In the genomic region with DNA sequence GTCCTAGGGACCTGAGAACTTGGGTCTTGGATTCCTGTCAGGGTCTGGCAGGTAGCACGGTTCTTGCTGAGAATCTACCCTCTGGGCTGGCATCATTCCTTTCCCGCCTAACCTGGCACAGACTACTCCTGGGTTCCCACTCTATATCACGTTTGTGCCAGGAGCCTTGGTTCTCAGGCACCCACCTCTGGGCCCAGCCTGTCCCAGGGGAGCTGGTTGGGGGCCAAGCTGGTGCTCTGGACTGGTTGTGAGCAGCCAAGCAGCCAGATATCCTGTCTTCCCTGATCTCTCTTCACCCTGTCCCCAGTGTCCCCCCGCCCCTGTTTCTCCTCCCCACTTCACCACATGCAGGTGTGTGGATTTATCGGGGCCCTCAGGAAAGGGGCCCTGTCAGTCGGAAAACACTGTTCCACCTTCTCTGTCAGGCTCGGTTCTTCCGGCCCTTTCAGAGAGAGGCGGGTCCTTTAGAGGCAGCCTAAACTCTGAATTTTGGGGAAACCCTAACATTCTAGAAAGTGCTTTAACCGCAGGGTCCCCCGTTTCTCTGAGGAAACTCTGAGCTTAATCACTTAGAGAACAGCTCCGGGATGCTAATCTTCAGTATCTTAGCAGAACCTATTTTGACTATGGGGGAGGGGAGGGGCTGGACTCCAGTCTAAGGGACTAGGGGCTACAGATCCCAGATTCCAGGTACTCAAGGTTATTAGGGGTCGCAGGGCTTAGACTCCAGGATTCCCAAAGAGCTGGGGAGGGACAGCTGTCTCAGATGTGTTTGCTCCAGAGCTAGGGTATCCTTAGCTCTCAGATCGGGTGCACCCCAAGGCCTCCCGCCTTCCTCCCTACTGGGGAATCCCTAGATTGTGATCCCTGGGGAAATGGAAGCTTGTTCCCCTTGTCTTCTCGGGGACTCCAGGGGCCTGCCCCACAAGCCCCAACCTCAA, we compare ENCODE assay signal across 8 mouse cellular contexts. TPM values are rescaled to one million over a fixed set of nuclear protein-coding genes. Genes with fewer than 3 reads are reported as not detected.
A peak's percentile ranks its signal among the peaks of the same experiment; 100 is the strongest.
DNase-seq lines count a peak whose midpoint lies in the region; ATAC-seq and TF ChIP-seq lines count a peak whose summit lies in the region.

No protein-coding gene starts in this region.

- H3K27ac ChIP-seq in forebrain, embryonic 13.5 days, result no peak overlapping the region
- no peak overlapping the region for H3K27ac ChIP-seq in limb, embryonic 14.5 days (replicated peaks; ENCODE audit: low read depth, low read length)
- H3K27ac ChIP-seq in stomach, embryonic 16.5 days (ENCODE audit: low read length), result peak overlapping the region; percentile 71

- no peaks in the 10 kb centered on the region; the same call in 1 of the 2 replicates for H3K9me3 ChIP-seq in megakaryocyte, embryonic 14.5 days
- H3K9me3 ChIP-seq in forebrain, embryonic 13.5 days (replicated peaks), result no peaks in the 10 kb centered on the region; the same call in 1 of the 2 replicates
- H3K9me3 ChIP-seq in limb, embryonic 14.5 days (ENCODE audit: control insufficient read depth, low read length), result no peaks in the 10 kb centered on the region
- H3K9me3 ChIP-seq in stomach, embryonic 16.5 days (replicated peaks; ENCODE audit: control insufficient read depth, low read length), result no peaks in the 10 kb centered on the region

- H3K36me3 ChIP-seq in megakaryocyte, embryonic 14.5 days (replicated peaks; ENCODE audit: low read length), result no peaks in the 10 kb centered on the region
- H3K36me3 ChIP-seq in forebrain, embryonic 13.5 days (ENCODE audit: poor library complexity, severe bottlenecking), result no peaks in the 10 kb centered on the region
- 0 out of 2 replicates have a peak, but pooled peaks cover 4% of the 10 kb centered on the region for H3K36me3 ChIP-seq in limb, embryonic 14.5 days (ENCODE audit: control insufficient read depth, insufficient read depth, low read length)
- no peaks in the 10 kb centered on the region for H3K36me3 ChIP-seq in stomach, embryonic 16.5 days (ENCODE audit: control insufficient read depth, insufficient read depth, low read length)

- DNase-seq in limb, embryonic 14.5 days (ENCODE audit: low spot score), result no peak
- DNase-seq in spleen, adult 18-20 months, result no peak
- DNase-seq in retina, postnatal 1 day, result no peak
- no peak for DNase-seq in left cerebral cortex, postnatal 10 days (ENCODE audit: extremely low spot score in 1 of 2, low spot score in 2 of 2)

- peak overlapping the region; percentile 77 for H3K4me3 ChIP-seq in megakaryocyte, embryonic 14.5 days (replicated peaks)
- H3K4me3 ChIP-seq in forebrain, embryonic 13.5 days, result peak overlapping the region; percentile 37
- H3K4me3 ChIP-seq in limb, embryonic 14.5 days (replicated peaks; ENCODE audit: low read length), result peak overlapping the region; percentile 46
- peak overlapping the region; percentile 71 for H3K4me3 ChIP-seq in stomach, embryonic 16.5 days (replicated peaks; ENCODE audit: low read length)

- ATAC-seq in megakaryocyte, adult 5-6 weeks (ENCODE audit: poor library complexity, severe bottlenecking), result no peak
- ATAC-seq in forebrain, embryonic 13.5 days, result peak; percentile 5; the same call in 1 of the 2 replicates
- 0 out of 2 replicates have a peak, but pooled peaks have one; percentile 7 for ATAC-seq in limb, embryonic 14.5 days (ENCODE audit: low FRiP score, low read depth)
- ATAC-seq in stomach, embryonic 16.5 days (ENCODE audit: insufficient read depth, low FRiP score), result peak; percentile 11; the same call in 1 of the 2 replicates

- H3K9ac ChIP-seq in forebrain, embryonic 13.5 days, result peak overlapping the region; percentile 64
- peak overlapping the region; percentile 62 for H3K9ac ChIP-seq in limb, embryonic 14.5 days (ENCODE audit: low read depth, low read length, severe bottlenecking)
- peak overlapping the region; percentile 87 for H3K9ac ChIP-seq in stomach, embryonic 16.5 days (ENCODE audit: low read length)

- intact Hi-C loops in left cerebral cortex, postnatal 10 days (cut with DNase I), result no loop called here

- WGBS in forebrain, embryonic 13.5 days, result 9% methylated on average over 16 of the region's 16 CpGs
- WGBS in limb, embryonic 14.5 days, result 13% methylated on average over 16 of the region's 16 CpGs
- 8% methylated on average over 16 of the region's 16 CpGs for WGBS in stomach, embryonic 16.5 days

- peak overlapping the region; percentile 70 for H3K4me2 ChIP-seq in forebrain, embryonic 13.5 days
- H3K4me2 ChIP-seq in limb, embryonic 14.5 days (replicated peaks; ENCODE audit: low read depth, low read length, severe bottlenecking), result peak overlapping the region; percentile 87
- peak overlapping the region; percentile 94 for H3K4me2 ChIP-seq in stomach, embryonic 16.5 days (ENCODE audit: low read depth, low read length)

- H3K4me1 ChIP-seq in megakaryocyte, embryonic 14.5 days, result peaks cover 25% of the 10 kb centered on the region
- H3K4me1 ChIP-seq in forebrain, embryonic 13.5 days, result peaks cover 17% of the 10 kb centered on the region
- H3K4me1 ChIP-seq in limb, embryonic 14.5 days (ENCODE audit: control insufficient read depth, insufficient read depth, low read length), result peaks cover 23% of the 10 kb centered on the region
- peaks cover 27% of the 10 kb centered on the region for H3K4me1 ChIP-seq in stomach, embryonic 16.5 days (ENCODE audit: control insufficient read depth, insufficient read depth, low read length)

- peaks cover 81% of the 10 kb centered on the region for H3K27me3 ChIP-seq in megakaryocyte, embryonic 14.5 days (replicated peaks)
- H3K27me3 ChIP-seq in forebrain, embryonic 13.5 days, result peaks cover 44% of the 10 kb centered on the region
- H3K27me3 ChIP-seq in limb, embryonic 14.5 days (ENCODE audit: control insufficient read depth, insufficient read depth, low read length), result no peaks in the 10 kb centered on the region
- no peaks in the 10 kb centered on the region for H3K27me3 ChIP-seq in stomach, embryonic 16.5 days (ENCODE audit: control insufficient read depth, insufficient read depth, low read length)

- TF ChIP-seq POLR2A in limb, embryonic 14.5 days (IDR thresholded peaks at IDR 0.05; ENCODE audit: borderline replicate concordance, extremely low read depth, insufficient read depth, insufficient read length), result no peak

RNA-seq across cellular contexts. Expression of gene Bcam, which starts 1.1 kb away (rescaled TPM):
- polyA plus RNA-seq in megakaryocyte, embryonic 14.5 days (2012; ENCODE audit: insufficient read depth, low replicate concordance), result 0.58 and 1.6 TPM in 2 replicates
- total RNA-seq in megakaryocyte, adult 5-6 weeks (2015), result not detected in 2 replicates
- total RNA-seq in megakaryocyte, adult 5-6 weeks (2017), result 0.29 TPM in 1 of 2 replicates, not detected in the other
- 4.4 and 5.7 TPM in 2 replicates for polyA plus RNA-seq in forebrain, embryonic 13.5 days (2015; fragmentation: Nextera tagmentation; extraction: Ambion mirVana)
- 94.3 and 108 TPM in 2 replicates for polyA plus RNA-seq in limb, embryonic 14.5 days (2012; rRNA removed)
- 114 and 116 TPM in 2 replicates for polyA plus RNA-seq in limb, embryonic 14.5 days (2014; fragmentation: Nextera tagmentation; extraction: Ambion mirVana)
- 118 and 122 TPM in 2 replicates for polyA plus RNA-seq in stomach, embryonic 16.5 days (2015; fragmentation: Nextera tagmentation; extraction: Ambion mirVana)
- 10 to 100 TPM; 10.3 to 10.9 TPM for total RNA-seq in left cerebral cortex, postnatal 10 days (2021)

RNA-seq across cellular contexts. Expression of gene Nectin2, which starts 19.4 kb away (rescaled TPM):
- 4.0 and 6.8 TPM in 2 replicates for polyA plus RNA-seq in megakaryocyte, embryonic 14.5 days (2012; ENCODE audit: insufficient read depth, low replicate concordance)
- total RNA-seq in megakaryocyte, adult 5-6 weeks (2015), result 0.51 and 0.78 TPM in 2 replicates
- total RNA-seq in megakaryocyte, adult 5-6 weeks (2017), result 0.37 and 0.66 TPM in 2 replicates
- polyA plus RNA-seq in forebrain, embryonic 13.5 days (2015; fragmentation: Nextera tagmentation; extraction: Ambion mirVana), result 34.6 and 38.0 TPM in 2 replicates
- 58.9 and 72.1 TPM in 2 replicates for polyA plus RNA-seq in limb, embryonic 14.5 days (2012; rRNA removed)
- polyA plus RNA-seq in limb, embryonic 14.5 days (2014; fragmentation: Nextera tagmentation; extraction: Ambion mirVana), result 71.3 and 80.8 TPM in 2 replicates
- polyA plus RNA-seq in stomach, embryonic 16.5 days (2015; fragmentation: Nextera tagmentation; extraction: Ambion mirVana), result 98.6 and 104 TPM in 2 replicates
- 10 to 100 TPM; 18.9 to 22.0 TPM for total RNA-seq in left cerebral cortex, postnatal 10 days (2021)

RNA-seq across cellular contexts. Expression of gene Cblc, which starts 26.9 kb away (rescaled TPM):
- not detected in 2 replicates for polyA plus RNA-seq in megakaryocyte, embryonic 14.5 days (2012; ENCODE audit: insufficient read depth, low replicate concordance)
- not detected in 2 replicates for total RNA-seq in megakaryocyte, adult 5-6 weeks (2015)
- total RNA-seq in megakaryocyte, adult 5-6 weeks (2017), result not detected in 2 replicates
- polyA plus RNA-seq in forebrain, embryonic 13.5 days (2015; fragmentation: Nextera tagmentation; extraction: Ambion mirVana), result not detected in 2 replicates
- 5.2 and 5.9 TPM in 2 replicates for polyA plus RNA-seq in limb, embryonic 14.5 days (2012; rRNA removed)
- polyA plus RNA-seq in limb, embryonic 14.5 days (2014; fragmentation: Nextera tagmentation; extraction: Ambion mirVana), result 7.5 and 8.6 TPM in 2 replicates
- 31.2 and 32.9 TPM in 2 replicates for polyA plus RNA-seq in stomach, embryonic 16.5 days (2015; fragmentation: Nextera tagmentation; extraction: Ambion mirVana)
- total RNA-seq in left cerebral cortex, postnatal 10 days (2021), result not detected

RNA-seq across cellular contexts. Expression of gene Bcl3, which starts 52.9 kb away (rescaled TPM):
- polyA plus RNA-seq in megakaryocyte, embryonic 14.5 days (2012; ENCODE audit: insufficient read depth, low replicate concordance), result 183 and 210 TPM in 2 replicates
- 29.2 and 39.1 TPM in 2 replicates for total RNA-seq in megakaryocyte, adult 5-6 weeks (2015)
- total RNA-seq in megakaryocyte, adult 5-6 weeks (2017), result 9.7 and 17.1 TPM in 2 replicates
- 0.23 and 0.49 TPM in 2 replicates for polyA plus RNA-seq in forebrain, embryonic 13.5 days (2015; fragmentation: Nextera tagmentation; extraction: Ambion mirVana)
- polyA plus RNA-seq in limb, embryonic 14.5 days (2012; rRNA removed), result 5.5 and 7.6 TPM in 2 replicates
- polyA plus RNA-seq in limb, embryonic 14.5 days (2014; fragmentation: Nextera tagmentation; extraction: Ambion mirVana), result 3.1 and 4.7 TPM in 2 replicates
- 9.2 TPM in 2 replicates for polyA plus RNA-seq in stomach, embryonic 16.5 days (2015; fragmentation: Nextera tagmentation; extraction: Ambion mirVana)
- 1 to 10 TPM in 1 of 2 experiments, not detected in 1; 1.0 TPM for total RNA-seq in left cerebral cortex, postnatal 10 days (2021)

RNA-seq across cellular contexts. Expression of gene Tomm40, which starts 54.5 kb away (rescaled TPM):
- polyA plus RNA-seq in megakaryocyte, embryonic 14.5 days (2012; ENCODE audit: insufficient read depth, low replicate concordance), result 129 and 184 TPM in 2 replicates
- 17.0 and 19.6 TPM in 2 replicates for total RNA-seq in megakaryocyte, adult 5-6 weeks (2015)
- total RNA-seq in megakaryocyte, adult 5-6 weeks (2017), result 8.6 and 12.6 TPM in 2 replicates
- 112 and 118 TPM in 2 replicates for polyA plus RNA-seq in forebrain, embryonic 13.5 days (2015; fragmentation: Nextera tagmentation; extraction: Ambion mirVana)
- polyA plus RNA-seq in limb, embryonic 14.5 days (2012; rRNA removed), result 101 and 123 TPM in 2 replicates
- 124 and 129 TPM in 2 replicates for polyA plus RNA-seq in limb, embryonic 14.5 days (2014; fragmentation: Nextera tagmentation; extraction: Ambion mirVana)
- 65.2 and 81.8 TPM in 2 replicates for polyA plus RNA-seq in stomach, embryonic 16.5 days (2015; fragmentation: Nextera tagmentation; extraction: Ambion mirVana)
- 100 to 1,000 TPM; 114 to 118 TPM for total RNA-seq in left cerebral cortex, postnatal 10 days (2021)

Comparison
In these comparisons a context has a peak if more than half of its experiments do, and no peak if none do; other contexts are left out.
1. RNA of gene Bcam, which starts 1.1 kb away (polyA plus RNA-seq): 118 to 122 TPM in stomach, embryonic 16.5 days and 94.3 to 116 TPM in limb, embryonic 14.5 days; 4.4 to 5.7 TPM in forebrain, embryonic 13.5 days and 0.58 to 1.6 TPM in megakaryocyte, embryonic 14.5 days; every median in the first group is over 10 times any median in the second.
2. Peak in every context shown above with its lines, with median percentiles within 50 percentile points of each other: H3K4me3 ChIP-seq, H3K4me2 ChIP-seq and H3K9ac ChIP-seq.